Mouse (Mus musculus): ENCODE measurements around the gene Nfkbiz. TPM values are rescaled to one million over a fixed set of nuclear protein-coding genes. Genes with fewer than 3 reads are reported as not detected.

The Nfkbiz gene
- polyA plus RNA-seq, 1 experiment from 2014 or later, result 4.6 TPM

- no peak overlapping the region for H3K4me3 ChIP-seq
- H3K27ac ChIP-seq, result no peak overlapping the region
- H3K36me3 ChIP-seq, result peaks cover 56% of the 10 kb centered on the region
- no peak overlapping the region for H3K9ac ChIP-seq
- no peak overlapping the region for H3K4me2 ChIP-seq
- H3K27me3 ChIP-seq, result no peaks in the 10 kb centered on the region
- H3K9me3 ChIP-seq, result no peaks in the 10 kb centered on the region
- ATAC-seq (ENCODE audit: insufficient number of reproducible peaks, low FRiP score, low TSS enrichment, low read depth), result no peak
- WGBS, result 88% methylated on average over 14 of the region's 14 CpGs
- H3K4me1 ChIP-seq, result peaks cover 9% of the 10 kb centered on the region
Measured at GRCm38 (mm10) chr16:55815466-55815865, 23.2 kb downstream of the Nfkbiz start.

DNA sequence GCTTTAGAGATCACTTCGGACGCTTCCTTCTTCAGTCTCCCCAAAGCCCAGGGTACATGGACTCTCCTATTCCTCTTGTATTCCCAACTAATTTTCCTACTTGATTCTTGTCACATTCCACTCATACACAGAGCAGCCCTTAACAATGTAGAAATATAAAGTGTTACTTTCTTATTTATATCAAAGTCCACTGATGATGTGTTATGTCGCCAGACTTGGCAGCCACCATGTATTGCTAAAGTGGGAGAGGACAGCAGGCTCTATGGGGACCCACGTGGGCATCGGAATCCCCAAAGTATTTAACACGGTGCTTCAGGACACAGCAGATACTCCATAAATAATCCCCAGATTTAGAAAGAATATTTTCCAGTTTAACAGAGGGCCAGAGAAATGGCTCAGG lies 24.0 kb downstream of the Nfkbiz start:
- H3K36me3 ChIP-seq, result peaks cover 61% of the 10 kb centered on the region
- no peak overlapping the region for H3K4me2 ChIP-seq
- no peak overlapping the region for H3K4me3 ChIP-seq
- H3K9me3 ChIP-seq, result no peaks in the 10 kb centered on the region
- ATAC-seq (ENCODE audit: insufficient number of reproducible peaks, low FRiP score, low TSS enrichment, low read depth), result no peak
- H3K9ac ChIP-seq, result no peak overlapping the region
- peaks cover 6% of the 10 kb centered on the region; the same call in 1 of the 2 replicates for H3K4me1 ChIP-seq
- 89% methylated on average over 6 of the region's 6 CpGs for WGBS
- no peaks in the 10 kb centered on the region for H3K27me3 ChIP-seq
- H3K27ac ChIP-seq, result no peak overlapping the region

GRCm38 (mm10) chr16:55813916-55814315 lies 24.8 kb downstream of the Nfkbiz start:
- no peak for ATAC-seq (ENCODE audit: insufficient number of reproducible peaks, low FRiP score, low TSS enrichment, low read depth)
- Histone ChIP-seq H3K4me1 (no peaks in the 10 kb centered on the region), H3K4me3 (no peak overlapping the region), H3K9me3 (no peaks in the 10 kb centered on the region), H3K9ac (no peak overlapping the region), H3K36me3 (peaks cover 61% of the 10 kb centered on the region), H3K4me2 (no peak overlapping the region), H3K27me3 (no peaks in the 10 kb centered on the region), H3K27ac (no peak overlapping the region)
- 81% methylated on average over 15 of the region's 15 CpGs for WGBS

DNA sequence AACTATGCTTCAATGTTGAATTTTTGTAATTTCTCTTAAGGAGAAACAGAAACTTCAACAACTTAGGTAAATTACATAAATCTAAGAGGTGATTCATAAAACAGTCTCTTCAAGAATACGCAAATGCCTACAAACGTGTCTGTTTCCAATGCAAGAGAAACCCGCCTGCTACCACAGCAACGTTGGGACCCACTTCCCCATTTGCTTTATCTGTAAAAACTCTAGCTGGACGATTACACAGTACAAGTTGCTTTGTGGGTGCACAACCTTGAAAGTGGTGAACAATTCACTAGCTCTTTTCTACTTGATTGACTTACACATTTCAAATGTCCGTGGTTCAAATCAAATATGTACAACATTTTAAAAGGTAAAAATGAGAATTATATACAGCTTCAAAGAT lies 26.9 kb downstream of the Nfkbiz start:
- no peak overlapping the region for H3K27ac ChIP-seq
- no peaks in the 10 kb centered on the region for H3K9me3 ChIP-seq
- no peak for ATAC-seq (ENCODE audit: insufficient number of reproducible peaks, low FRiP score, low TSS enrichment, low read depth)
- H3K4me3 ChIP-seq, result no peak overlapping the region
- 0 out of 2 replicates have a peak, but pooled peaks cover 3% of the 10 kb centered on the region for H3K4me1 ChIP-seq
- no peaks in the 10 kb centered on the region for H3K27me3 ChIP-seq
- H3K36me3 ChIP-seq, result peaks cover 52% of the 10 kb centered on the region
- whole genome bisulfite sequencing, result 83% methylated on average over 6 of the region's 6 CpGs
- H3K4me2 ChIP-seq, result no peak overlapping the region
- H3K9ac ChIP-seq, result no peak overlapping the region

- H3K36me3 ChIP-seq, result peaks cover 36% of the 10 kb centered on the region
- H3K4me3 ChIP-seq, result no peak overlapping the region
- no peak overlapping the region for H3K9ac ChIP-seq
- no peak overlapping the region for H3K4me2 ChIP-seq
- H3K27me3 ChIP-seq, result no peaks in the 10 kb centered on the region
- ATAC-seq (ENCODE audit: insufficient number of reproducible peaks, low FRiP score, low TSS enrichment, low read depth), result no peak
- H3K4me1 ChIP-seq, result 0 out of 2 replicates have a peak, but pooled peaks cover 3% of the 10 kb centered on the region
- H3K9me3 ChIP-seq, result no peaks in the 10 kb centered on the region
- H3K27ac ChIP-seq, result no peak overlapping the region
- 89% methylated on average over 9 of the region's 9 CpGs for WGBS
Measured at GRCm38 (mm10) chr16:55809779-55810514, 28.8 kb downstream of the Nfkbiz start.

- H3K27me3 ChIP-seq, result no peaks in the 10 kb centered on the region
- H3K9ac ChIP-seq, result no peak overlapping the region
- WGBS, result 94% methylated on average over 6 of the region's 6 CpGs
- H3K4me1 ChIP-seq, result 0 out of 2 replicates have a peak, but pooled peaks cover 3% of the 10 kb centered on the region
- H3K36me3 ChIP-seq, result peaks cover 30% of the 10 kb centered on the region
- no peak overlapping the region for H3K27ac ChIP-seq
- ATAC-seq (ENCODE audit: insufficient number of reproducible peaks, low FRiP score, low TSS enrichment, low read depth), result no peak
- no peak overlapping the region for H3K4me3 ChIP-seq
- H3K4me2 ChIP-seq, result no peak overlapping the region
- no peaks in the 10 kb centered on the region for H3K9me3 ChIP-seq
Measured at GRCm38 (mm10) chr16:55809345-55809744, 29.4 kb downstream of the Nfkbiz start.

DNA sequence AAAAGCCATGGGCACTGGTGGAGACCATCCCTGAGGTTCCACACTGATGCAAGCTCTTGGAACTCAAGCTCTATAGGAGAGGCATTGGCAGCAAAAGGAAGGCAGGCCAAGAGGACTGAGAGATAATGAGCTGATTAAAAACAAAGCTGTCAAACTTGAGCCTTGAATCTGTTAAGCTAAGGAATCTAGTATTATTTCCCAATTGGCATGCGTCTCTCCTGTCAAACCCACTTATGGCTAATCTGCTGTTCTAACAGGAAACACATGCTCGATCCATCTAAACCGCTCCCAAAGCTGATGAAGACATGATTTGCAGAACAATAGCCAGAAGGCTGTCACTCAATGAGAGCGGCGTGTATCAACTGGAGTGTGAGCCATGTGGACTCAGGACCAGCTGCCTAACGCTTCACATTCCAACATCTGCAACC lies 31.2 kb downstream of the Nfkbiz start:
- Histone ChIP-seq H3K36me3 (peaks cover 14% of the 10 kb centered on the region; the same call in 1 of the 2 replicates), H3K27ac (no peak overlapping the region), H3K4me3 (no peak overlapping the region), H3K27me3 (no peaks in the 10 kb centered on the region), H3K4me2 (no peak overlapping the region), H3K4me1 (0 out of 2 replicates have a peak, but pooled peaks cover 3% of the 10 kb centered on the region), H3K9ac (no peak overlapping the region), H3K9me3 (no peaks in the 10 kb centered on the region)
- 38% methylated on average over 6 of the region's 6 CpGs for WGBS
- ATAC-seq (ENCODE audit: insufficient number of reproducible peaks, low FRiP score, low TSS enrichment, low read depth), result no peak

GRCm38 (mm10) chr16:55804799-55805198 lies 33.9 kb downstream of the Nfkbiz start:
- Histone ChIP-seq H3K9ac (no peak overlapping the region), H3K9me3 (no peaks in the 10 kb centered on the region), H3K4me1 (0 out of 2 replicates have a peak, but pooled peaks cover 3% of the 10 kb centered on the region), H3K4me3 (no peak overlapping the region), H3K36me3 (no peaks in the 10 kb centered on the region; the same call in 1 of the 2 replicates), H3K27me3 (no peaks in the 10 kb centered on the region), H3K27ac (no peak overlapping the region), H3K4me2 (no peak overlapping the region)
- no peak for ATAC-seq (ENCODE audit: insufficient number of reproducible peaks, low FRiP score, low TSS enrichment, low read depth)
- 96% methylated on average over 1 of the region's 1 CpGs for WGBS

- no peak overlapping the region for H3K4me3 ChIP-seq
- ATAC-seq (ENCODE audit: insufficient number of reproducible peaks, low FRiP score, low TSS enrichment, low read depth), result no peak
Measured at GRCm38 (mm10) chr16:55801629-55802028, 37.1 kb downstream of the Nfkbiz start.

GRCm38 (mm10) chr16:55798845-55799244 lies 39.9 kb downstream of the Nfkbiz start:
- H3K4me3 ChIP-seq, result no peak overlapping the region
- H3K4me1 ChIP-seq, result no peaks in the 10 kb centered on the region
- H3K9me3 ChIP-seq, result no peaks in the 10 kb centered on the region
- whole genome bisulfite sequencing, result 77% methylated on average over 7 of the region's 7 CpGs
- no peak for ATAC-seq (ENCODE audit: insufficient number of reproducible peaks, low FRiP score, low TSS enrichment, low read depth)
- no peak overlapping the region for H3K4me2 ChIP-seq
- no peak overlapping the region for H3K27ac ChIP-seq
- no peaks in the 10 kb centered on the region for H3K36me3 ChIP-seq
- H3K9ac ChIP-seq, result no peak overlapping the region
- no peaks in the 10 kb centered on the region for H3K27me3 ChIP-seq

More at GRCm38 (mm10) chr16:55801629-55802028, 37.1 kb downstream of the Nfkbiz start:
- Histone ChIP-seq H3K27ac (no peak overlapping the region), H3K9ac (no peak overlapping the region), H3K36me3 (no peaks in the 10 kb centered on the region), H3K27me3 (no peaks in the 10 kb centered on the region), H3K4me1 (no peaks in the 10 kb centered on the region), H3K9me3 (no peaks in the 10 kb centered on the region), H3K4me2 (no peak overlapping the region)
- 70% methylated on average over 1 of the region's 1 CpGs for WGBS

- Histone ChIP-seq H3K4me3 (no peak overlapping the region), H3K4me1 (no peaks in the 10 kb centered on the region), H3K27me3 (no peaks in the 10 kb centered on the region), H3K9me3 (no peaks in the 10 kb centered on the region), H3K9ac (no peak overlapping the region), H3K27ac (no peak overlapping the region), H3K4me2 (no peak overlapping the region), H3K36me3 (no peaks in the 10 kb centered on the region)
- no peak for ATAC-seq (ENCODE audit: insufficient number of reproducible peaks, low FRiP score, low TSS enrichment, low read depth)
- 81% methylated on average over 7 of the region's 7 CpGs for WGBS
Measured at GRCm38 (mm10) chr16:55790326-55790725, 48.4 kb downstream of the Nfkbiz start.

DNA sequence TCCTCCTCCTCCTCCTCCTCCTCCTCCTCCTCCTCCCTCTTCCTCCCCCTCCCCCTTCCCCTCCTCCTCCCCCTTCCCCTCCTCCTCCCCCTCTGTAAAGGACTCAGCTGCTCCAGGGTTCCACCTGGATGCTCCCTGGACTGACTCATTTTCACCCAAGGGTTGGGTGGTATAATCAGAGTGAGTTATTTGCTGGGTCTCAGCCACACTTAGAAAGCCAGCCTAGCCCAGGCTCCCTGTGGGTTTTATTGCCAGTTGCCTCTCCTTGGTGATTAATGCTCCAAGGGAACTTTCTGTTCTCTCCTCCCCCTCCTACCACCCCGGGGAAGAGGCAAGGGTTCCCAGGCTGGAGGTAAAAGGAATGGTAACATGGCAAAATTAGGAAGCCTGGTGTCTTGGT lies 49.4 kb downstream of the Nfkbiz start:
- H3K9ac ChIP-seq, result no peak overlapping the region
- no peak overlapping the region for H3K4me2 ChIP-seq
- H3K27me3 ChIP-seq, result no peaks in the 10 kb centered on the region
- no peak overlapping the region for H3K27ac ChIP-seq
- no peaks in the 10 kb centered on the region for H3K9me3 ChIP-seq
- ATAC-seq (ENCODE audit: insufficient number of reproducible peaks, low FRiP score, low TSS enrichment, low read depth), result no peak
- H3K4me1 ChIP-seq, result peaks cover 1% of the 10 kb centered on the region; the same call in 1 of the 2 replicates
- 0% methylated on average over 1 of the region's 1 CpGs for WGBS
- no peaks in the 10 kb centered on the region for H3K36me3 ChIP-seq
- H3K4me3 ChIP-seq, result no peak overlapping the region

Measured in limb, embryonic 15.5 days (tissue).